Comparison of ENCODE assay signal across 7 mouse cellular contexts in the genomic region with DNA sequence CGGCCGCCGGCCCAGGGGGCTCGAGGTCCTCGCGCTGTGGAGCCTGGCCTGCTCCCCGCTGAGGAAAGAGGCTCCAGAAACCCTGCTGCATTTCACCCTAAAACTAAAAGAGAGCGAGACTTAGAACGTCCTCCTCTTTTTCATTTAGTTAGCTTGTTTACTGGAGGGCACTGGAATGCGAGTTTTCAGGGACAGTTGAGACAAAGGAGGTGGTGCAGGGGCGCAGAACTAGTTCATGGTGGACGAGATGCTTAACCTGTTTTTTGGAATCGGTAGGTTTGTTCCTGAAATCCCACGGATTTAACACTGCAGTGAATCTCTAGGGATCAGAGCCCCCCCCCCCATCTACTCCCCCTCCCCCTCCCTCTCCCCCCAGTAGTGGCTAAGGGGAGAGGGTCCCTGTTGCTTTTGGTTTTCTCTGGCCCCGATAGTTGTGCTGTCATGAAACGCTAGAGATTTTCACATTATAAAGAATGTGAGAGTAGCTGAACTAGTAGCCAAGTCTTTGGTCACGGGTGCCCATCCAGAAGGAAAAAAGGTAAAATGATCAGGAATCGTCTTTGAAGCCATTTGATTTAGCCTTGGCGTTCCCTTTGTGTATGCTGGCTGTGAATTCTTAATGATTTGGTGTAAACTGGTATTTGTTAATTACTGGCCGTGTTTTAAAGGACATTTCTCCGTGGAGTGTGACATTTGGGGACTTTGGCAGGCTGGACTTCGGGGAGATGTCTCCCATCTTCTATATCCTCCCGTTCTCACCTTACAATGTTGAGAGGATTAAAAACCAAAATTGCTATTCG. TPM values are rescaled to one million over a fixed set of nuclear protein-coding genes. Genes with fewer than 3 reads are reported as not detected.
DNase-seq lines count a peak whose midpoint lies in the region; ATAC-seq and TF ChIP-seq lines count a peak whose summit lies in the region.

No protein-coding gene starts in this region.

- H3K9ac ChIP-seq in liver, adult 2 months (ENCODE audit: low read depth, low read length) = peak overlapping the region; percentile 91
- peak overlapping the region; percentile 97 for H3K9ac ChIP-seq in embryonic facial prominence, embryonic 13.5 days
- H3K9ac ChIP-seq in hindbrain, embryonic 16.5 days (ENCODE audit: low read depth, low read length) = peak overlapping the region; percentile 97
- H3K9ac ChIP-seq in midbrain, embryonic 16.5 days (ENCODE audit: low read depth, low read length) = peak overlapping the region; percentile 99

- TF ChIP-seq CTCF in liver, adult 2 months (IDR thresholded peaks at IDR 0.05; ENCODE audit: low read depth, low read length) = no peak

- no peak for DNase-seq in liver, adult 2 months (ENCODE audit: extremely low read depth, low read depth, low spot score)
- no peak for DNase-seq in liver
- DNase-seq in right cerebral cortex, postnatal 36 days (ENCODE audit: low spot score in 2 of 2) = no peak
- DNase-seq in urinary bladder, postnatal 25 days (ENCODE audit: low spot score) = no peak

- TF ChIP-seq POLR2A in liver, adult 2 months (IDR thresholded peaks at IDR 0.05; ENCODE audit: extremely low read depth, insufficient read depth, low read length) = no peak

- H3K36me3 ChIP-seq in liver, adult 2 months (ENCODE audit: control insufficient read depth, insufficient read depth, low read length) = no peaks in the 10 kb centered on the region
- no peaks in the 10 kb centered on the region for H3K36me3 ChIP-seq in embryonic facial prominence, embryonic 13.5 days
- H3K36me3 ChIP-seq in hindbrain, embryonic 16.5 days (ENCODE audit: control insufficient read depth, insufficient read depth, low read length) = no peaks in the 10 kb centered on the region
- H3K36me3 ChIP-seq in midbrain, embryonic 16.5 days (ENCODE audit: control insufficient read depth, insufficient read depth, low read length) = no peaks in the 10 kb centered on the region

- peak overlapping the region; percentile 71 for H3K4me3 ChIP-seq in liver, adult 2 months (ENCODE audit: insufficient read depth, low read depth, low read length)
- peak overlapping the region; percentile 96 for H3K4me3 ChIP-seq in embryonic facial prominence, embryonic 13.5 days
- H3K4me3 ChIP-seq in hindbrain, embryonic 16.5 days (ENCODE audit: low read length) = peak overlapping the region; percentile 87
- H3K4me3 ChIP-seq in midbrain, embryonic 16.5 days (ENCODE audit: low read depth, low read length) = peak overlapping the region; percentile 93

- no peaks in the 10 kb centered on the region for H3K27me3 ChIP-seq in liver, adult 2 months (ENCODE audit: control insufficient read depth, insufficient read depth, low read length)
- no peaks in the 10 kb centered on the region; the same call in 1 of the 2 replicates for H3K27me3 ChIP-seq in embryonic facial prominence, embryonic 13.5 days
- no peaks in the 10 kb centered on the region for H3K27me3 ChIP-seq in hindbrain, embryonic 16.5 days (replicated peaks; ENCODE audit: control insufficient read depth, insufficient read depth, low read length)
- H3K27me3 ChIP-seq in midbrain, embryonic 16.5 days (ENCODE audit: control insufficient read depth, insufficient read depth, low read depth, low read length) = no peaks in the 10 kb centered on the region

- H3K9me3 ChIP-seq in embryonic facial prominence, embryonic 13.5 days = no peaks in the 10 kb centered on the region
- H3K9me3 ChIP-seq in hindbrain, embryonic 16.5 days (ENCODE audit: control insufficient read depth, low read length) = no peaks in the 10 kb centered on the region
- H3K9me3 ChIP-seq in midbrain, embryonic 16.5 days (replicated peaks; ENCODE audit: control insufficient read depth, low read length, poor library complexity, severe bottlenecking) = no peaks in the 10 kb centered on the region

- peak overlapping the region; percentile 69; the same call in 1 of the 2 replicates for H3K27ac ChIP-seq in liver, adult 2 months (replicated peaks; ENCODE audit: insufficient read depth, low read depth, low read length)
- peak overlapping the region; percentile 92 for H3K27ac ChIP-seq in embryonic facial prominence, embryonic 13.5 days
- peak overlapping the region; percentile 100 for H3K27ac ChIP-seq in hindbrain, embryonic 16.5 days (ENCODE audit: low read depth, low read length)
- peak overlapping the region; percentile 99 for H3K27ac ChIP-seq in midbrain, embryonic 16.5 days (ENCODE audit: low read length)

- H3K4me2 ChIP-seq in embryonic facial prominence, embryonic 13.5 days = peak overlapping the region; percentile 66
- H3K4me2 ChIP-seq in hindbrain, embryonic 16.5 days (ENCODE audit: low read length) = peak overlapping the region; percentile 59
- peak overlapping the region; percentile 92 for H3K4me2 ChIP-seq in midbrain, embryonic 16.5 days (ENCODE audit: low read length)

- 0 out of 2 replicates have a peak, but pooled peaks have one; percentile 32 for ATAC-seq in embryonic facial prominence, embryonic 13.5 days (ENCODE audit: insufficient number of reproducible peaks, insufficient read depth, low FRiP score, low TSS enrichment, low read depth)
- peak; percentile 19; the same call in 1 of the 2 replicates for ATAC-seq in hindbrain, embryonic 16.5 days
- ATAC-seq in midbrain, embryonic 16.5 days = no peak

- peaks cover 25% of the 10 kb centered on the region; the same call in 1 of the 2 replicates for H3K79me2 ChIP-seq in liver, adult 2 months (ENCODE audit: control insufficient read depth, insufficient read depth, low read length)

- WGBS in liver, adult 2 months = 4% methylated on average over 24 of the region's 24 CpGs
- WGBS in embryonic facial prominence, embryonic 13.5 days = 5% methylated on average over 24 of the region's 24 CpGs
- 3% methylated on average over 24 of the region's 24 CpGs for WGBS in hindbrain, embryonic 16.5 days
- 2% methylated on average over 24 of the region's 24 CpGs for WGBS in midbrain, embryonic 16.5 days

- H3K4me1 ChIP-seq in liver, adult 2 months (ENCODE audit: control insufficient read depth, insufficient read depth, low read length) = peaks cover 9% of the 10 kb centered on the region
- H3K4me1 ChIP-seq in embryonic facial prominence, embryonic 13.5 days = peaks cover 15% of the 10 kb centered on the region
- H3K4me1 ChIP-seq in hindbrain, embryonic 16.5 days (ENCODE audit: control insufficient read depth, insufficient read depth, low read depth, low read length) = peaks cover 28% of the 10 kb centered on the region
- H3K4me1 ChIP-seq in midbrain, embryonic 16.5 days (ENCODE audit: control insufficient read depth, insufficient read depth, low read length) = peaks cover 33% of the 10 kb centered on the region

RNA-seq across cellular contexts. Expression of a gene that starts 0.8 kb away (rescaled TPM):
- 98.3 and 111 TPM in 2 replicates for total RNA-seq in liver, adult 2 months (2014; rRNA removed)
- polyA plus RNA-seq in liver, adult 2 months (2012; rRNA removed) = 66.7 and 74.0 TPM in 2 replicates
- polyA plus RNA-seq in embryonic facial prominence, embryonic 13.5 days (2015; fragmentation: Nextera tagmentation; extraction: Ambion mirVana) = 75.4 and 91.9 TPM in 2 replicates
- polyA plus RNA-seq in hindbrain, embryonic 16.5 days (2015; fragmentation: Nextera tagmentation; extraction: Ambion mirVana) = 32.6 and 46.6 TPM in 2 replicates
- 51.4 and 60.4 TPM in 2 replicates for polyA plus RNA-seq in midbrain, embryonic 16.5 days (2015; fragmentation: Nextera tagmentation; extraction: Ambion mirVana)
